Mouse (Mus musculus): ENCODE measurements around the gene Hif3a. TPM values are rescaled to one million over a fixed set of nuclear protein-coding genes. Genes with fewer than 3 reads are reported as not detected.

Hif3a gene
- polyA plus RNA-seq, 1 experiment from 2014 or later: 5.2 TPM

GRCm38 (mm10) chr7:17055287-17055946 is 6.8 kb downstream of the Hif3a start:
- H3K9ac ChIP-seq: no peak overlapping the region
- H3K4me2 ChIP-seq: peak overlapping the region; percentile 63
- no peaks in the 10 kb centered on the region for H3K9me3 ChIP-seq
- no peak for ATAC-seq (ENCODE audit: low read depth)
- 90% methylated on average over 4 of the region's 4 CpGs for WGBS
- H3K36me3 ChIP-seq: peaks cover 5% of the 10 kb centered on the region; the same call in 1 of the 2 replicates
- peaks cover 45% of the 10 kb centered on the region for H3K4me1 ChIP-seq (replicated peaks)
- no peaks in the 10 kb centered on the region for H3K27me3 ChIP-seq
- H3K27ac ChIP-seq (replicated peaks): no peak overlapping the region
- H3K4me3 ChIP-seq: peak overlapping the region; percentile 41

GRCm38 (mm10) chr7:17054325-17054989 is 7.8 kb downstream of the Hif3a start:
- H3K4me3 ChIP-seq: no peak overlapping the region
- peaks cover 5% of the 10 kb centered on the region; the same call in 1 of the 2 replicates for H3K36me3 ChIP-seq
- H3K9ac ChIP-seq: no peak overlapping the region
- H3K9me3 ChIP-seq: no peaks in the 10 kb centered on the region
- H3K4me1 ChIP-seq (replicated peaks): peaks cover 36% of the 10 kb centered on the region
- no peak overlapping the region for H3K4me2 ChIP-seq
- no peak overlapping the region for H3K27ac ChIP-seq (replicated peaks)
- H3K27me3 ChIP-seq: no peaks in the 10 kb centered on the region
- no peak for ATAC-seq (ENCODE audit: low read depth)
- WGBS: 90% methylated on average over 16 of the region's 16 CpGs

- Histone ChIP-seq H3K36me3 (peaks cover 9% of the 10 kb centered on the region; the same call in 1 of the 2 replicates), H3K27me3 (no peaks in the 10 kb centered on the region), H3K9me3 (no peaks in the 10 kb centered on the region), H3K4me3 (no peak overlapping the region), H3K9ac (no peak overlapping the region), H3K4me1 (replicated peaks) (peaks cover 6% of the 10 kb centered on the region), H3K4me2 (no peak overlapping the region), H3K27ac (replicated peaks) (no peak overlapping the region)
- no peak for ATAC-seq (ENCODE audit: low read depth)
- 9% methylated on average over 15 of the region's 17 CpGs for WGBS
Observed at GRCm38 (mm10) chr7:17050933-17051594, 11.2 kb downstream of the Hif3a start.

GRCm38 (mm10) chr7:17050491-17050890 is 11.7 kb downstream of the Hif3a start:
- Histone ChIP-seq H3K36me3 (peaks cover 9% of the 10 kb centered on the region; the same call in 1 of the 2 replicates), H3K4me2 (no peak overlapping the region), H3K9me3 (no peaks in the 10 kb centered on the region), H3K4me3 (no peak overlapping the region), H3K27me3 (no peaks in the 10 kb centered on the region), H3K27ac (replicated peaks) (no peak overlapping the region), H3K9ac (no peak overlapping the region), H3K4me1 (replicated peaks) (0 out of 2 replicates have a peak, but pooled peaks cover under 1% of the 10 kb centered on the region)
- ATAC-seq (ENCODE audit: low read depth): no peak
- WGBS: 67% methylated on average over 11 of the region's 11 CpGs

GRCm38 (mm10) chr7:17048431-17049190 is 13.6 kb downstream of the Hif3a start:
- Histone ChIP-seq H3K4me1 (replicated peaks) (no peaks in the 10 kb centered on the region), H3K4me3 (no peak overlapping the region), H3K27me3 (no peaks in the 10 kb centered on the region), H3K9ac (no peak overlapping the region), H3K9me3 (no peaks in the 10 kb centered on the region), H3K4me2 (no peak overlapping the region), H3K36me3 (peaks cover 12% of the 10 kb centered on the region; the same call in 1 of the 2 replicates), H3K27ac (replicated peaks) (no peak overlapping the region)
- 87% methylated on average over 10 of the region's 10 CpGs for WGBS
- ATAC-seq (ENCODE audit: low read depth): no peak

GRCm38 (mm10) chr7:17047041-17047682 is 15.1 kb downstream of the Hif3a start:
- no peak overlapping the region for H3K9ac ChIP-seq
- no peak for ATAC-seq (ENCODE audit: low read depth)
- no peak overlapping the region for H3K27ac ChIP-seq (replicated peaks)
- no peaks in the 10 kb centered on the region for H3K4me1 ChIP-seq (replicated peaks)
- no peak overlapping the region for H3K4me2 ChIP-seq
- H3K27me3 ChIP-seq: no peaks in the 10 kb centered on the region
- no peak overlapping the region for H3K4me3 ChIP-seq
- H3K9me3 ChIP-seq: no peaks in the 10 kb centered on the region
- H3K36me3 ChIP-seq: peaks cover 13% of the 10 kb centered on the region; the same call in 1 of the 2 replicates
- WGBS: 87% methylated on average over 5 of the region's 5 CpGs

- H3K36me3 ChIP-seq: peaks cover 13% of the 10 kb centered on the region; the same call in 1 of the 2 replicates
- H3K27ac ChIP-seq (replicated peaks): no peak overlapping the region
- no peaks in the 10 kb centered on the region for H3K27me3 ChIP-seq
- no peak overlapping the region for H3K4me2 ChIP-seq
- H3K9me3 ChIP-seq: no peaks in the 10 kb centered on the region
- no peak for ATAC-seq (ENCODE audit: low read depth)
- H3K4me3 ChIP-seq: no peak overlapping the region
- WGBS: 66% methylated on average over 1 of the region's 1 CpGs
- H3K9ac ChIP-seq: no peak overlapping the region
- H3K4me1 ChIP-seq (replicated peaks): no peaks in the 10 kb centered on the region
Observed at GRCm38 (mm10) chr7:17045743-17046142, 16.5 kb downstream of the Hif3a start.

GRCm38 (mm10) chr7:17039373-17039772 is 22.9 kb downstream of the Hif3a start:
- H3K4me2 ChIP-seq: no peak overlapping the region
- peaks cover 12% of the 10 kb centered on the region; the same call in 1 of the 2 replicates for H3K36me3 ChIP-seq
- ATAC-seq (ENCODE audit: low read depth): no peak
- no peak overlapping the region for H3K9ac ChIP-seq
- no peaks in the 10 kb centered on the region for H3K9me3 ChIP-seq
- H3K4me1 ChIP-seq (replicated peaks): peaks cover 8% of the 10 kb centered on the region; the same call in 1 of the 2 replicates
- no peaks in the 10 kb centered on the region for H3K27me3 ChIP-seq
- WGBS: 90% methylated on average over 7 of the region's 7 CpGs
- no peak overlapping the region for H3K4me3 ChIP-seq
- H3K27ac ChIP-seq (replicated peaks): no peak overlapping the region

GRCm38 (mm10) chr7:17038018-17038695 is 24.1 kb downstream of the Hif3a start:
- Histone ChIP-seq H3K27me3 (no peaks in the 10 kb centered on the region), H3K9ac (no peak overlapping the region), H3K4me1 (replicated peaks) (peaks cover 8% of the 10 kb centered on the region; the same call in 1 of the 2 replicates), H3K4me2 (no peak overlapping the region), H3K9me3 (no peaks in the 10 kb centered on the region), H3K36me3 (peaks cover 3% of the 10 kb centered on the region; the same call in 1 of the 2 replicates), H3K27ac (replicated peaks) (no peak overlapping the region), H3K4me3 (no peak overlapping the region)
- 39% methylated on average over 9 of the region's 9 CpGs for WGBS
- ATAC-seq (ENCODE audit: low read depth): peak; percentile 57; the same call in 1 of the 2 replicates

GRCm38 (mm10) chr7:17030239-17030638 is 32.0 kb downstream of the Hif3a start:
- H3K9ac ChIP-seq: no peak overlapping the region
- H3K27ac ChIP-seq (replicated peaks): no peak overlapping the region
- no peak for ATAC-seq (ENCODE audit: low read depth)
- no peak overlapping the region for H3K4me3 ChIP-seq
- no peak overlapping the region for H3K4me2 ChIP-seq
- H3K4me1 ChIP-seq (replicated peaks): peaks cover 19% of the 10 kb centered on the region
- H3K36me3 ChIP-seq: 0 out of 2 replicates have a peak, but pooled peaks cover 3% of the 10 kb centered on the region
- WGBS: 81% methylated on average over 7 of the region's 7 CpGs
- H3K9me3 ChIP-seq: no peaks in the 10 kb centered on the region
- H3K27me3 ChIP-seq: no peaks in the 10 kb centered on the region

- peaks cover 14% of the 10 kb centered on the region; the same call in 1 of the 2 replicates for H3K36me3 ChIP-seq
- 80% methylated on average over 7 of the region's 7 CpGs for WGBS
- no peak for ATAC-seq (ENCODE audit: low read depth)
- H3K4me2 ChIP-seq: no peak overlapping the region
- H3K27ac ChIP-seq (replicated peaks): no peak overlapping the region
- H3K9me3 ChIP-seq: no peaks in the 10 kb centered on the region
- H3K4me3 ChIP-seq: no peak overlapping the region
- no peak overlapping the region for H3K9ac ChIP-seq
- peaks cover 32% of the 10 kb centered on the region for H3K4me1 ChIP-seq (replicated peaks)
- no peaks in the 10 kb centered on the region for H3K27me3 ChIP-seq
Observed at GRCm38 (mm10) chr7:17028923-17029322, 33.3 kb downstream of the Hif3a start.
